Mouse (Mus musculus): ENCODE measurements around the gene Klf16.

DNA sequence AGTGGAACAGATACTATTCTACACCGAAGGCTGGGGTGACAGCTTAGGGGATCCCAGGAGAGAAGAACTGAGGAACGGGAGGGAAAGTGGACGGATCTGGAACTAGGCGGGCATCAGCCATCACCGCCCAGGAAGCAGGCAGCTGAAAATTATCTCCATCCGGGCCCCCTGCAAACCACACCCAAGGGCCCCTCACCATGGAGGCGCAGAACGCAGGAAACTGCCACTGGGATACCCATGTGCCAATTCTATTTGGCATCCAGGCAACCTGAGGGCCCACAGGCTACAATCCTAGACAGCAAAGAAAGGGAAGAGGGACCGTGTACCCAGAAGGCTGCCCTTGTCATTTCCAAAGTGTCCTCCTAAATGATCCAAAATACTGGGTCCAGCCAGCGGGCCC lies 6.7 kb downstream of the Klf16 start:
- TF ChIP-seq CTCF (IDR thresholded peaks at IDR 0.05; ENCODE audit: insufficient read depth, low read depth, low read length) (no peak), POLR2A (IDR thresholded peaks at IDR 0.05; ENCODE audit: insufficient read depth, low read depth, low read length) (no peak)
